Mouse (Mus musculus) liver, adult 2 months (tissue): Measurements from ENCODE around the gene Ckap2l. TPM values are rescaled to one million over a fixed set of nuclear protein-coding genes. Genes with fewer than 3 reads are reported as not detected.
A peak's percentile ranks its signal among the peaks of the same experiment; 100 is the strongest.

ENCODE experiments used
- DNase-seq: peaks from one replicate; pipeline ENCODE4 v3.0.0-alpha.2; 2011; ENCODE audit warnings: low read depth, low spot score; ENCODE audit errors: extremely low read depth
- H3K27ac ChIP-seq: fragments of 200-500 bp; replicated peaks from 2 replicates; pipeline ENCODE4 v1.5.1; 2012; ENCODE audit warnings: low read depth, mild to moderate bottlenecking, control low read depth, inconsistent platforms, low read length; ENCODE audit not compliant: insufficient read depth
- H3K27me3 ChIP-seq: fragments of 200-500 bp; 2 replicates; pipeline ENCODE4 v1.6.1; 2012; ENCODE audit warnings: mild to moderate bottlenecking, moderate library complexity, low read length, inconsistent platforms; ENCODE audit not compliant: control insufficient read depth, insufficient read depth
- H3K36me3 ChIP-seq: fragments of 200-500 bp; 2 replicates; pipeline ENCODE4 v1.6.1; 2012; ENCODE audit warnings: low read length, inconsistent platforms; ENCODE audit not compliant: control insufficient read depth, insufficient read depth
- H3K4me1 ChIP-seq: fragments of 200-500 bp; 2 replicates; pipeline ENCODE4 v1.6.1; 2011; ENCODE audit warnings: low read length; ENCODE audit not compliant: control insufficient read depth, insufficient read depth
- H3K4me3 ChIP-seq: fragments of 200-500 bp; 2 replicates; pipeline ENCODE4 v1.5.1; 2011; ENCODE audit warnings: low read depth, mild to moderate bottlenecking, control low read depth, low read length, moderate library complexity; ENCODE audit not compliant: insufficient read depth
- H3K79me2 ChIP-seq: fragments of 200-500 bp; 2 replicates; pipeline ENCODE4 v1.6.1; 2012; ENCODE audit warnings: inconsistent platforms, mild to moderate bottlenecking, low read length, moderate library complexity; ENCODE audit not compliant: control insufficient read depth, insufficient read depth
- H3K9ac ChIP-seq: fragments of 200-500 bp; 2 replicates; pipeline ENCODE4 v1.6.1; 2012; ENCODE audit warnings: low read depth, mild to moderate bottlenecking, control low read depth, inconsistent platforms, low read length
- CTCF ChIP-seq: fragments of 200-500 bp; IDR thresholded peaks from 2 replicates; pipeline ENCODE4 v1.5.1; 2011; ENCODE audit warnings: low read depth, low read length, control low read depth
- POLR2A ChIP-seq: fragments of 200-500 bp; IDR thresholded peaks from 2 replicates; pipeline ENCODE4 v1.6.1; 2011; ENCODE audit warnings: low read length, control low read depth; ENCODE audit not compliant: insufficient read depth; ENCODE audit errors: extremely low read depth
- WGBS: fragments of 180-500 bp; shearing (Covaris S2); methylation state at CpG from one replicate; pipeline ENCODE4 v1.1.7; 2018; 5-methylcytosine and 5-hydroxymethylcytosine counted together
- polyA plus RNA-seq: library from polyadenylated mRNA; depleted of rRNA; stranded (reverse); fragments of >200 nt; gene quantifications from 2 replicates; pipeline ENCODE4 v1.2.3, GENCODE M21; 2012; rRNA removed
- total RNA-seq: library from RNA; depleted of rRNA; stranded (reverse); fragments of >200 nt; gene quantifications from 2 replicates; pipeline ENCODE4 v1.2.3, GENCODE M21; 2014; rRNA removed

The Ckap2l gene
- total RNA-seq (0.09 and 0.60 TPM in 2 replicates), polyA plus RNA-seq (0.04 TPM in 1 of 2 replicates, not detected in the other)

DNA sequence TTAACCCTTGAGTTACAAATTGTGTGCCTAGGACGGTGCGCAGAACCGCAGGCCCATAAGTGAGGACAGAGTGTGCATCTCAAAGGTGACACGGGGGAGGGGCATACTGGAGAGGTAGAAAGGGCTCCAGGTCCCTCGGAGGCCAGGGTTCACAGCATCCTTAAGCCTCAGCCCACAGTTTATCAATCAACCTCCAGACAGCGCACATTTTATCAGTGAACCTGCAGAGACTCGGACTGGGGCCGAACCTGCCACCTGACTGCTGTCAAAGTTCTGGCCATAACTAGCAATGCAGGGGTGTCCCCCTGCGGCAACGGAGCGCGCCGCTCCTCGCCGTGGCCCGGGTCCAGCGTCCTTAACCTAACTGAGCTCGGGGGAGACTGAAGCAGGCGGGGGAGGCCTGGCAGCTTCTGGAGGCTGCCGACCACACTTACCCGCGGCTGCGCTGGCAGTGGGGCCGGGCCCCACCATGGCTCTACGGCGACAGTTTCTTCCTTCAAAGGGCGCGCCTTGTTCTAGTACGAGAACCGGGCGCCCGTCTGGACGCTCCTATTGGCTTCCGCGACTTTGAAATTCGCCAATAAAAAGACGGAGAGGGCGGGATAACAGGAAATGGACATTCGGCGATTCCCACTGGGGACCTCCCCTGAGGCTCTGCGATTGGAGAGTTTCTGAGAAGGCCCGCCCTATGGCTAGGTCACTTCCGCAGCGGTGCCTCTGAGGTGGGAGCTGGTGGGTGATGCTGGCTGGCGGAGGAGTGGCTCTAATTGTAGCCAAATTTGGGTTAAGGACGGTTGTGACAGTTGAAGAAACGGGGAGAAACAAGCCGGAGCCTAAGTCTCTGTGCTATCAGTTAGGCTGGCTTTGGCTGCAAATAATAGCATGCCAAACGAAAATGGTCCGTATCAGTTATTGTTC lies at the start of gene Ckap2l:
TSS of gene Ckap2l (minus strand) at position 542 of the 918 bp plus-strand sequence.
- DNase-seq, result peak; percentile 88
- peaks cover 4% of the 10 kb centered on the region; the same call in 1 of the 2 replicates for H3K36me3 ChIP-seq
- peak within 1 kb of the TSS; percentile 33 for H3K27ac ChIP-seq
- TF ChIP-seq POLR2A, result peak; percentile 35; the same call in 1 of the 2 replicates
- TF ChIP-seq CTCF, result no peak
- under 1% methylated on average over 50 of the region's 50 CpGs for WGBS
- peak within 1 kb of the TSS; percentile 62 for H3K9ac ChIP-seq
- H3K27me3 ChIP-seq, result no peaks in the 10 kb centered on the region
- peaks cover 3% of the 10 kb centered on the region; the same call in 1 of the 2 replicates for H3K4me1 ChIP-seq
- peak within 1 kb of the TSS; percentile 80 for H3K4me3 ChIP-seq
- H3K79me2 ChIP-seq, result no peaks in the 10 kb centered on the region

DNA sequence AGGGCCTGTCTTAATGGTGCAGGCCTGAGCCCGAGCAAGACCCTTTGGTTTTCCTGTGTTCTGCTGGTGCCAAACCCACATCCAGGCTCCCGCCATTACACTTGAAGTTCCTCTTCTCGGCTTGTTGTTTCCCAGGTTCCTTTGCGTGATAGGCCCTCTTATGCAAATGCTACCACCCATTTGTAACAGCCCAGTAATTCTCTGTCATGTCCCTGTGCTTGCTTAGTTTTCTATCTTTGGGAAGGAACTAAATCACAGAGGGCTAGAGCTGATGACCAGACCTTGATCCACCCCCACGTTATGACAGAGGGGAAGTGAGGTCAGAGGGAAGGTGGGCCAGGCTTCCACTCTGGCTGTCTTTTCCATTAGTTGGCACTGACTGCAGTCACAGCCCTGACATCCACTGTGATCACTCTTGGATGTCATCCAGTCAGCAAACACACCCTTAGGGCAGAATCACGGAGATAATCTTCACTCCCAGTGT lies 41.2 kb upstream of the Ckap2l start:
- no peak for TF ChIP-seq CTCF
- TF ChIP-seq POLR2A, result no peak
- 0 out of 2 replicates have a peak overlapping the region, but pooled peaks have one; percentile 4 for H3K27ac ChIP-seq
- DNase-seq, result peak; percentile 73
- H3K79me2 ChIP-seq, result no peaks in the 10 kb centered on the region
- no peaks in the 10 kb centered on the region for H3K27me3 ChIP-seq
- WGBS, result 51% methylated on average over 6 of the region's 6 CpGs
- H3K4me1 ChIP-seq, result peaks cover 5% of the 10 kb centered on the region; the same call in 1 of the 2 replicates
- no peaks in the 10 kb centered on the region for H3K36me3 ChIP-seq
- H3K4me3 ChIP-seq, result no peak overlapping the region
- no peak overlapping the region for H3K9ac ChIP-seq

DNA sequence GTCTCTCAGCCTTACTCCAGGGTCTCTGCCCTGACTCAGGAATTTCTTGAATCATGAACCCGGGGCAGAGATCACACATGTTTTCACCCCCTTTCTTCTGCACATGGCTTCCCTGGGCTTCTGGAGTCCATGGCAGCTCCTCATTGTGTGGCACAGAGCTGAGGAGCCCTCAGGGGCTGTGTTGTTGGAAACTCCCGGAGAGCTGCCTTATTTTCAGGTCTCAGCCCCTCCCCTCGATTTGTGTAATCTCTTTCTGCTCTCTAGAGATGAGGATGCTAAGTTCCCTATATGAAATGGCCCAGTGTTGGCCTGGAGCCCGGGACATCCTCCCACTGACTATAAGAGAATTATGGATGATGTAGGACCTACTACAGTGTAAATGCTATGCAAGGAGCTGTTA lies 36.5 kb upstream of the Ckap2l start:
- Histone ChIP-seq H3K27ac (no peak overlapping the region), H3K4me1 (peaks cover 5% of the 10 kb centered on the region; the same call in 1 of the 2 replicates), H3K27me3 (no peaks in the 10 kb centered on the region), H3K9ac (no peak overlapping the region), H3K4me3 (no peak overlapping the region), H3K36me3 (no peaks in the 10 kb centered on the region), H3K79me2 (no peaks in the 10 kb centered on the region)
- WGBS, result 68% methylated on average over 4 of the region's 4 CpGs
- TF ChIP-seq POLR2A, result no peak
- no peak for TF ChIP-seq CTCF
- DNase-seq, result no peak

DNA sequence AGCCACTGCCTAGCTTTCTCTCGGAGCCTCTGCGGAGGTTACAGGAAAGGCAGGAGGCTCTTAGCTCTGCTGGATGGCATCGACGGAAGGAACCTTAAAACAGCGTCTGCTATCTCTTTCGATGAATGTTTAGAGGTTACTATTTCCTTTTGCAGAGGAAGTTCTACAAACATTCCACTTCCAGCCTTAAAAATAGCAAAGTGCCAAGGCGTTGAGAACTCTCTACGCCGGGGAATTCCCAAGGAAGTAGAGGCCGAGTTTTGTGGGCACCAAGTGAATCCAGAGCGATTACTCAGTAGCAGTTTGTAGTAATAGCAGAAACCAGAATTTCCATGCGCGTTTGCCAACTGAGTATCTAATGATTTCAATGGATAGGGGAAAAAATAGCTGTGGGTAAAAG lies 33.5 kb upstream of the Ckap2l start:
- TF ChIP-seq CTCF, result no peak
- TF ChIP-seq POLR2A, result no peak
- no peak overlapping the region for H3K4me3 ChIP-seq

DNA sequence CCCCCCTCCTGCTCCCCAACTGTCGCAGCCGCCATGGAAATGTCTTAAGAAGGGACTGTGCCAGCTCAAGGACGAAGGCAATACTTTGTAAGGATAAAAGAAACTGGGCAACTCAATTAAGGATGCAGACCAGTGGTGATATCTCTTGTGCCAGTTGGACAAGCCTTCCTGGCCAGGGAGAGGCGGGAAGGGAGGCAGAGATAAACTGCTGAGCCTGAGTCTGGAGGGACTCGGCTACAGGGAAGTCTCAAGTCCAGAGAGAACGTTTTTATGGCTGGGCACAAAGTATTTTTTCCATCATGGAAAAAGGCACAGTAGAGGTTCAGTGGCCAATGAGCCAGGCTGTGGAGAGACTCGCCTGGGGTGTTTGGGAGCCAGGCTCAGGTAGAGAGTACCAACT lies 33.0 kb upstream of the Ckap2l start:
- H3K4me1 ChIP-seq, result no peaks in the 10 kb centered on the region
- no peak overlapping the region for H3K4me3 ChIP-seq
- no peak overlapping the region for H3K9ac ChIP-seq
- no peaks in the 10 kb centered on the region for H3K27me3 ChIP-seq
- DNase-seq, result no peak
- H3K79me2 ChIP-seq, result no peaks in the 10 kb centered on the region
- no peaks in the 10 kb centered on the region for H3K36me3 ChIP-seq
- WGBS, result 60% methylated on average over 7 of the region's 7 CpGs
- peak overlapping the region; percentile 56 for H3K27ac ChIP-seq
- TF ChIP-seq CTCF, result no peak
- no peak for TF ChIP-seq POLR2A

More for the DNA sequence above, 33.5 kb upstream of the Ckap2l start:
- WGBS, result 72% methylated on average over 13 of the region's 13 CpGs
- DNase-seq, result peak; percentile 13
- Histone ChIP-seq H3K36me3 (no peaks in the 10 kb centered on the region), H3K4me1 (no peaks in the 10 kb centered on the region), H3K9ac (no peak overlapping the region), H3K79me2 (no peaks in the 10 kb centered on the region), H3K27ac (peak overlapping the region; percentile 56), H3K27me3 (no peaks in the 10 kb centered on the region)

DNA sequence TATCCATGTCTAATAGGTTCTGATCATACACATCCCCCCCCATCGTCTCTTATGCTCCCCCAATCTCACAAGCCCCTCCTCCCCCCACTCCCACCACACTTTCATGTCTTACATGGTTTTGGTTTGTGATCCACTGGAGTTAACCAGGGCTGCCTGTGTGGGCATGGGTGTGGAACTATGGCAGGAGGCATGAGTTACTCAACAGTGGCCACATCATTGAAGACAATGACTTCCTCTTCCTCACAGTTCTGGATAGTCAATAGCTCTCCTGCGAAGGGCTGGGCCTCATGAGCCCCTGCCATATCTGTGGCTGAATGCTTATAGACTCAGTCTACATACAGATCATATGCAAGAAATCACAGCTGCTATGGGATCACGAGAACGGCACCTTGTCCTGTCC lies 31.2 kb upstream of the Ckap2l start:
- Histone ChIP-seq H3K4me3 (no peak overlapping the region), H3K27ac (no peak overlapping the region), H3K4me1 (no peaks in the 10 kb centered on the region), H3K36me3 (no peaks in the 10 kb centered on the region), H3K79me2 (no peaks in the 10 kb centered on the region), H3K9ac (no peak overlapping the region), H3K27me3 (no peaks in the 10 kb centered on the region)
- WGBS, result 86% methylated on average over 4 of the region's 4 CpGs
- TF ChIP-seq POLR2A (no peak), CTCF (no peak)
- no peak for DNase-seq
